Mouse (Mus musculus): ENCODE measurements around the gene Pik3r2. TPM values are rescaled to one million over a fixed set of nuclear protein-coding genes. Genes with fewer than 3 reads are reported as not detected.
A peak's percentile ranks its signal among the peaks of the same experiment; 100 is the strongest.

Pik3r2 gene
- polyA plus RNA-seq, 1 experiment from 2014 or later, result 93.7 TPM

- H3K9ac ChIP-seq, result 0 out of 2 replicates have a peak overlapping the region, but pooled peaks have one; percentile 34
- peaks cover 45% of the 10 kb centered on the region for H3K4me1 ChIP-seq (replicated peaks)
- H3K9me3 ChIP-seq, result no peaks in the 10 kb centered on the region
- H3K36me3 ChIP-seq, result peaks cover 77% of the 10 kb centered on the region
- ATAC-seq (ENCODE audit: low read depth), result no peak
- H3K27me3 ChIP-seq, result peaks cover 20% of the 10 kb centered on the region; the same call in 1 of the 2 replicates
- no peak overlapping the region for H3K4me2 ChIP-seq
- 68% methylated on average over 12 of the region's 12 CpGs for WGBS
- 0 out of 2 replicates have a peak overlapping the region, but pooled peaks have one; percentile 18 for H3K27ac ChIP-seq (replicated peaks)
- H3K4me3 ChIP-seq, result no peak overlapping the region
These were observed 6.7 kb downstream of the Pik3r2 start for GRCm38 (mm10) chr8:70769858-70770257.

GRCm38 (mm10) chr8:70769359-70769758, 7.2 kb downstream of the Pik3r2 start:
- no peak overlapping the region for H3K4me3 ChIP-seq
- 0 out of 2 replicates have a peak overlapping the region, but pooled peaks have one; percentile 34 for H3K9ac ChIP-seq
- no peak overlapping the region for H3K4me2 ChIP-seq
- H3K27ac ChIP-seq (replicated peaks), result no peak overlapping the region
- peaks cover 40% of the 10 kb centered on the region for H3K4me1 ChIP-seq (replicated peaks)
- ATAC-seq (ENCODE audit: low read depth), result peak; percentile 49
- no peaks in the 10 kb centered on the region for H3K9me3 ChIP-seq
- peaks cover 20% of the 10 kb centered on the region; the same call in 1 of the 2 replicates for H3K27me3 ChIP-seq
- 8% methylated on average over 26 of the region's 26 CpGs for WGBS
- peaks cover 72% of the 10 kb centered on the region for H3K36me3 ChIP-seq

- H3K4me3 ChIP-seq, result no peak overlapping the region
- H3K9me3 ChIP-seq, result no peaks in the 10 kb centered on the region
- H3K4me1 ChIP-seq (replicated peaks), result peaks cover 36% of the 10 kb centered on the region
- WGBS, result 88% methylated on average over 16 of the region's 16 CpGs
- no peak overlapping the region for H3K27ac ChIP-seq (replicated peaks)
- peak; percentile 8; the same call in 1 of the 2 replicates for ATAC-seq (ENCODE audit: low read depth)
- no peak overlapping the region for H3K4me2 ChIP-seq
- no peak overlapping the region for H3K9ac ChIP-seq
- H3K36me3 ChIP-seq, result peaks cover 68% of the 10 kb centered on the region
- H3K27me3 ChIP-seq, result peaks cover 20% of the 10 kb centered on the region; the same call in 1 of the 2 replicates
These were observed 7.6 kb downstream of the Pik3r2 start for GRCm38 (mm10) chr8:70768956-70769355.

GRCm38 (mm10) chr8:70768231-70768776, 8.2 kb downstream of the Pik3r2 start:
- no peak for ATAC-seq (ENCODE audit: low read depth)
- 95% methylated on average over 32 of the region's 32 CpGs for WGBS
- Histone ChIP-seq H3K4me3 (no peak overlapping the region), H3K4me2 (no peak overlapping the region), H3K4me1 (replicated peaks) (peaks cover 29% of the 10 kb centered on the region), H3K36me3 (peaks cover 61% of the 10 kb centered on the region), H3K9me3 (no peaks in the 10 kb centered on the region), H3K9ac (no peak overlapping the region), H3K27me3 (peaks cover 20% of the 10 kb centered on the region; the same call in 1 of the 2 replicates), H3K27ac (replicated peaks) (no peak overlapping the region)

- peaks cover 53% of the 10 kb centered on the region for H3K36me3 ChIP-seq
- no peak for ATAC-seq (ENCODE audit: low read depth)
- H3K27me3 ChIP-seq, result peaks cover 20% of the 10 kb centered on the region; the same call in 1 of the 2 replicates
- peaks cover 21% of the 10 kb centered on the region for H3K4me1 ChIP-seq (replicated peaks)
- H3K4me3 ChIP-seq, result no peak overlapping the region
- H3K27ac ChIP-seq (replicated peaks), result no peak overlapping the region
- no peaks in the 10 kb centered on the region for H3K9me3 ChIP-seq
- no peak overlapping the region for H3K4me2 ChIP-seq
- H3K9ac ChIP-seq, result no peak overlapping the region
- WGBS, result 76% methylated on average over 6 of the region's 6 CpGs
These were observed 9.0 kb downstream of the Pik3r2 start for GRCm38 (mm10) chr8:70767503-70767902.

GRCm38 (mm10) chr8:70766571-70767440, 9.7 kb downstream of the Pik3r2 start:
- H3K4me1 ChIP-seq (replicated peaks), result peaks cover 20% of the 10 kb centered on the region
- WGBS, result 8% methylated on average over 21 of the region's 21 CpGs

GRCm38 (mm10) chr8:70765838-70766570, 10.5 kb downstream of the Pik3r2 start:
- ATAC-seq (ENCODE audit: low read depth), result no peak
- Histone ChIP-seq H3K27ac (replicated peaks) (no peak overlapping the region), H3K4me1 (replicated peaks) (peaks cover 28% of the 10 kb centered on the region), H3K9me3 (no peaks in the 10 kb centered on the region), H3K36me3 (peaks cover 38% of the 10 kb centered on the region), H3K27me3 (peaks cover 20% of the 10 kb centered on the region; the same call in 1 of the 2 replicates), H3K4me2 (peak overlapping the region; percentile 56), H3K9ac (peak overlapping the region; percentile 61), H3K4me3 (peak overlapping the region; percentile 28)
- WGBS, result 2% methylated on average over 34 of the region's 34 CpGs

More at GRCm38 (mm10) chr8:70766571-70767440, 9.7 kb downstream of the Pik3r2 start:
- no peak overlapping the region for H3K27ac ChIP-seq (replicated peaks)
- no peak for ATAC-seq (ENCODE audit: low read depth)
- peaks cover 20% of the 10 kb centered on the region; the same call in 1 of the 2 replicates for H3K27me3 ChIP-seq
- peak overlapping the region; percentile 28 for H3K4me3 ChIP-seq
- H3K4me2 ChIP-seq, result peak overlapping the region; percentile 56
- peak overlapping the region; percentile 61 for H3K9ac ChIP-seq
- H3K36me3 ChIP-seq, result peaks cover 46% of the 10 kb centered on the region
- H3K9me3 ChIP-seq, result no peaks in the 10 kb centered on the region

- 0 out of 2 replicates have a peak overlapping the region, but pooled peaks have one; percentile 61 for H3K9ac ChIP-seq
- H3K9me3 ChIP-seq, result no peaks in the 10 kb centered on the region
- H3K27ac ChIP-seq (replicated peaks), result no peak overlapping the region
- peak overlapping the region; percentile 56 for H3K4me2 ChIP-seq
- peaks cover 29% of the 10 kb centered on the region for H3K4me1 ChIP-seq (replicated peaks)
- H3K36me3 ChIP-seq, result peaks cover 32% of the 10 kb centered on the region
- WGBS, result 85% methylated on average over 9 of the region's 9 CpGs
- H3K4me3 ChIP-seq, result peak overlapping the region; percentile 28
- no peak for ATAC-seq (ENCODE audit: low read depth)
- H3K27me3 ChIP-seq, result peaks cover 20% of the 10 kb centered on the region; the same call in 1 of the 2 replicates
These were observed 11.2 kb downstream of the Pik3r2 start for GRCm38 (mm10) chr8:70765329-70765728.

GRCm38 (mm10) chr8:70764676-70765075, 11.8 kb downstream of the Pik3r2 start:
- peaks cover 20% of the 10 kb centered on the region; the same call in 1 of the 2 replicates for H3K27me3 ChIP-seq
- H3K4me1 ChIP-seq (replicated peaks), result peaks cover 32% of the 10 kb centered on the region
- WGBS, result 95% methylated on average over 13 of the region's 13 CpGs
- no peak overlapping the region for H3K27ac ChIP-seq (replicated peaks)
- H3K4me3 ChIP-seq, result no peak overlapping the region
- H3K4me2 ChIP-seq, result no peak overlapping the region
- no peak overlapping the region for H3K9ac ChIP-seq
- no peak for ATAC-seq (ENCODE audit: low read depth)
- peaks cover 25% of the 10 kb centered on the region for H3K36me3 ChIP-seq
- H3K9me3 ChIP-seq, result no peaks in the 10 kb centered on the region

GRCm38 (mm10) chr8:70764026-70764425, 12.5 kb downstream of the Pik3r2 start:
- Histone ChIP-seq H3K27me3 (peaks cover 20% of the 10 kb centered on the region; the same call in 1 of the 2 replicates), H3K4me1 (replicated peaks) (peaks cover 36% of the 10 kb centered on the region), H3K9ac (no peak overlapping the region), H3K4me2 (no peak overlapping the region), H3K27ac (replicated peaks) (no peak overlapping the region), H3K9me3 (no peaks in the 10 kb centered on the region), H3K4me3 (no peak overlapping the region), H3K36me3 (peaks cover 22% of the 10 kb centered on the region)
- no peak for ATAC-seq (ENCODE audit: low read depth)
- WGBS, result 86% methylated on average over 8 of the region's 8 CpGs

- Histone ChIP-seq H3K27ac (replicated peaks) (no peak overlapping the region), H3K4me3 (no peak overlapping the region), H3K9me3 (no peaks in the 10 kb centered on the region), H3K36me3 (peaks cover 21% of the 10 kb centered on the region), H3K9ac (no peak overlapping the region), H3K27me3 (peaks cover 20% of the 10 kb centered on the region; the same call in 1 of the 2 replicates), H3K4me2 (no peak overlapping the region), H3K4me1 (replicated peaks) (peaks cover 43% of the 10 kb centered on the region)
- WGBS, result 4% methylated on average over 3 of the region's 3 CpGs
- no peak for ATAC-seq (ENCODE audit: low read depth)
These were observed 13.2 kb downstream of the Pik3r2 start for GRCm38 (mm10) chr8:70763354-70763753.
